Mouse (Mus musculus): ENCODE results near the gene 1700018F24Rik. TPM values are rescaled to one million over a fixed set of nuclear protein-coding genes. Genes with fewer than 3 reads are reported as not detected.
"Not testable (repeated sequence)": the region's sequence is repeated elsewhere in the genome, so short reads cannot be mapped to it uniquely, and the experiment has no call there.

Gene 1700018F24Rik
- not detected for total RNA-seq (2022)

- DNase-seq (ENCODE audit: low spot score in 2 of 2), result not testable (repeated sequence)
Observed at GRCm38 (mm10) chr5:145042690-145043089, at the start of gene 1700018F24Rik. 1700018F24Rik (plus strand) TSS chr5:145042990.

DNA sequence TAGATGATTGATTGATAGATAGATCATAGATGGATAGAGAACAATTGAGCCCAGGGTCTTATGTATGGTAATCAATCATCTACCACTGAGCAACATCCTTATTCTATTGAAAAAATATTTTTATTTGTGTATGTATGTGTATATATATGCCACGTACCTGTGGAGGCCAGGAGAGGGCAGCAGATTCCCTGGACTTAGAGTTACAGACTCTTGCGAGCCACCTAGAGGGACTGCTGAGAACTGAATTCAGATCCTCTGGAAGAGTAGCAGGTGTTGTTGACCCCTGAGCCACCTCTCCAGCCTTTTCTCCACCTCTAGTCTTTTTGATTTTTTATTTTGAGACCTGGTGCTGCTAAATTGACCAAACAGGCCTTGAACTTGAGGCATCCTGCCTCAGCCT, 44.3 kb upstream of the 1700018F24Rik start:
- no peak for DNase-seq (ENCODE audit: low spot score in 2 of 2)

GRCm38 (mm10) chr5:145003362-145003761, 39.4 kb upstream of the 1700018F24Rik start:
- DNase-seq (ENCODE audit: low spot score in 2 of 2), result no peak

GRCm38 (mm10) chr5:145004495-145004894, 38.3 kb upstream of the 1700018F24Rik start:
- no peak for DNase-seq (ENCODE audit: low spot score in 2 of 2)

DNA sequence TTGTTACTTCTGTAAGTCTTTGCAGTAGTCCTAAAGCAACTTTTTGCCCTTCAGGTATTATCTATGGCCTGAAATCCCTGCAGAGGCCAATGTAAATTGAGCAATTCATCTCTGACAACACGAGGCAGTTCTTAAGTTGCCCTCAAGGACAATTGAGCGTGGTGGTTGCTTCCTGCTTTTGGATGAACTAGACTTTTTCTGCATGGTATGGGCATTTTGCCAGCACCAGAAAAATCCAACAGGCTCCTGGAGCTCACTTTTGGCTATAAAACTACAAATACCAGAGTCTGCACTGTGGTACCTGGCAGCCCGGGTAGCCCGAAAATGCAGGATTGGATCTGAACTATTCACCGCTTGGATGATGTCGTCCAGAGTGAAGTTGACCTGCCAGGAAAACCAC, 37.2 kb upstream of the 1700018F24Rik start:
- no peak for DNase-seq (ENCODE audit: low spot score in 2 of 2)

GRCm38 (mm10) chr5:145008878-145009659, 33.7 kb upstream of the 1700018F24Rik start:
- no peak for DNase-seq (ENCODE audit: low spot score in 2 of 2)

DNA sequence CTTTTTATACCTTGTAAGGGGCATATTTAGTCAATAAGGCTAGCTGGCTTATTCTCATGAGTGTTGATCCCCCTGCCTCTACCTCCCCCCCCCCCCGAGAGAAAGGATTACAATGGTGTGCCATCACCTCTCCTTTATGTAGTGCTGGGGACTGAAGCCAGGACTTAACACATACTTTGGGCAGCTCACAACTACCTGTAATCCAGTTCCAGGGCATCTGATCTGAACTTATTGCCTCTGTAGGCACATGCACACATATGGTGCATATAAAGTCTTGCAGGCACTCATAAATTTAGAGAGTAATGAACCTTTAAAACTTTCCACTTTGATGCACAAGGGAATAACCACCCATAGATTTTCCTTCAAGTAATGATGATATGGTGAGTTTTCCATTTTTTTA, 28.5 kb upstream of the 1700018F24Rik start:
- DNase-seq (ENCODE audit: low spot score in 2 of 2), result no peak

- not testable (repeated sequence) for DNase-seq (ENCODE audit: low spot score in 2 of 2)
Observed at GRCm38 (mm10) chr5:145016761-145017160, 26.0 kb upstream of the 1700018F24Rik start.

DNA sequence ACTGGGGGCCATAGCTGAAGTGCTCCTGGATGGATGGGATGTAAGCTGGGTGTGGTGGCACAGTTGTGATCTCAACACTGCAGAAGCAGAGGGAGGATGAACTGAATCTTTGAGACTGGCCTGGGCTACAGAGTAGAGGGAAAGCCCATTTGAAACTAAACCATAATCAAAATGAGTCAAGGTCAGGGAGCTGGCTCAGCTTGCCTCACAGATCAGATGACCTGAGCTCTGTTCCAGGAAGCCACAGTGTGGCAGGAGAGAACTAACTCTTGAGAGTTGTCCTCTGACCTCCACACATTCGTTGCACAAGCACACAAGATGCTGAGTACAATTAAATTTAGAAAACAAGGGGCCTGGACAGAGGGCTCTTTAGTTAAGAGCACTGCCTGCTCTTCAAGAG, 22.5 kb upstream of the 1700018F24Rik start:
- DNase-seq (ENCODE audit: low spot score in 2 of 2), result not testable (repeated sequence)

GRCm38 (mm10) chr5:145020712-145021111, 22.1 kb upstream of the 1700018F24Rik start:
- not testable (repeated sequence) for DNase-seq (ENCODE audit: low spot score in 2 of 2)

DNA sequence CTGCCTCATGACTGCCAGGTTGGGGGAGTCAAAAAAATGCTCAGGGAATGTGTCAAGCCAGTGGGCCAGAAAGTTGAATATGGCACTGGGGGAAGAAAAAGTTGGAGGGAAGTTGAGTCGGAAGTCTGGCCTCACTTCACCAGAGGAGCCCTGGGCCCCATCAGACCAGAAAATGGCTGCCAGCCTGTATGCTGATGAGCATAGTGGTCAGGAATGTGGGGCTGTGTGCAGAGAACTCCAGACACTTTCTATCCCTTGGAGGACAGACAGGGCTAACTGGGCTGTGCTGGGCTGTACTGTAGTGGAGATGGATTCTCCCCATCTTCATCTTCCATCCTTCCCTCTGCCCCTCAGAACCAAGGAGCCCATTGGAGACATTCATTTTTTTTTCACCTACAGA, 12.3 kb upstream of the 1700018F24Rik start:
- not testable (repeated sequence) for DNase-seq (ENCODE audit: low spot score in 2 of 2)

GRCm38 (mm10) chr5:145032391-145032790, 10.4 kb upstream of the 1700018F24Rik start, which contains the start of gene Gm4871:
Gm4871 (minus strand) TSS chr5:145032754.
- DNase-seq (ENCODE audit: low spot score in 2 of 2), result not testable (repeated sequence)

- no peak for DNase-seq (ENCODE audit: low spot score in 2 of 2)
Observed at GRCm38 (mm10) chr5:145041628-145042027, 1.2 kb upstream of the 1700018F24Rik start.

- not testable (repeated sequence) for DNase-seq (ENCODE audit: low spot score in 2 of 2)
Observed at GRCm38 (mm10) chr5:145054187-145054586, 11.4 kb downstream of the 1700018F24Rik start.

GRCm38 (mm10) chr5:145057907-145058306, 15.1 kb downstream of the 1700018F24Rik start:
- DNase-seq (ENCODE audit: low spot score in 2 of 2), result no peak

GRCm38 (mm10) chr5:145058722-145059121, 15.9 kb downstream of the 1700018F24Rik start:
- no peak for DNase-seq (ENCODE audit: low spot score in 2 of 2)

DNA sequence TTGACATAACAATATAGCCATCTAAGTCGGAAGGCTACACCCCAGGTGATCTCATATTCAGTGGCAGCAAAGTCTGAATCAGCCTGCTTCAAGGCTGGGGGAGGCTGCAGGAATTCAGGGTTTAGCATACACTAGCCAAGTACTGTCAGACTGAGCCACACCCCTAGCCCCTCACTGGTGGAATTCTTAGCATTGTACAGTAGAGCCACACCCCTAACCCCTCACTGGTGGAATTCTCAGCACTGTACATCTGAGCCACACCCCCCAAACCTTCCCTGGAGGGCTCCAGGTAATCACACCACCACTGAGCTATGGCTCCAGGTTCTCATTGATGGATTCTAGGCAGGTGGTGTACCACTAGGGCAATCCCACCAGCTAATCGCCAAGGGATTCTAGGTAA, 16.7 kb downstream of the 1700018F24Rik start:
- no peak for DNase-seq (ENCODE audit: low spot score in 2 of 2)

GRCm38 (mm10) chr5:145064765-145065340, 22.1 kb downstream of the 1700018F24Rik start:
- DNase-seq (ENCODE audit: low spot score in 2 of 2), result no peak

- DNase-seq (ENCODE audit: low spot score in 2 of 2), result no peak
Observed at GRCm38 (mm10) chr5:145068863-145069262, 26.1 kb downstream of the 1700018F24Rik start.

- peak; percentile 11 to 17 for DNase-seq (ENCODE audit: low spot score in 2 of 2)
Observed at GRCm38 (mm10) chr5:145069707-145070106, 26.9 kb downstream of the 1700018F24Rik start.

DNA sequence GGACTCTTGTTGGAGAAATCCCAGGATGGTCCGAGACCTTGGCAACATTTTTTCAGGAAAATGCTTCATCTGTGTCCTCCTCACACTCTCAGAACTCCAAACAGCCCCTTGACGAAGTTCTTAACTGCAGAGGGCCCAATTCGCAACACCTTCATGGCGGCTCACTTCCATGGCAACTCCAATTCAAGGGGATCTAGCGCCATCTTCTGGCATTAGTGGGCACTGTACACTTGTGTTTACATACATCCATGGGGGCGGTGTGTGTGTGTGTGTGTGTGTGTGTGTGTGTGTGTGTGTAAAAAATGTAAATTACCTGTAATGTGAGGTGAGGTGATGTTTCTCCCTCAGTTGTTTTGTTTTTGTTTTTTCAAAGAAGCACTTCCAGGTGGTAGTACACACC, 28.6 kb downstream of the 1700018F24Rik start:
- no peak for DNase-seq (ENCODE audit: low spot score in 2 of 2)

- no peak for DNase-seq (ENCODE audit: low spot score in 2 of 2)
Observed at GRCm38 (mm10) chr5:145075081-145075480, 32.3 kb downstream of the 1700018F24Rik start.

Measured in gastrocnemius, adult 8-10 months (tissue).